Mouse (Mus musculus) brown adipose tissue, adult 24 weeks (tissue): ENCODE data around the gene Tbc1d9. TPM values are rescaled to one million over a fixed set of nuclear protein-coding genes. Genes with fewer than 3 reads are reported as not detected.
"Not testable (repeated sequence)": the region's sequence is repeated elsewhere in the genome, so short reads cannot be mapped to it uniquely, and the experiment has no call there.

Experiments
- H3K27ac ChIP-seq: fragments of 200-500 bp; replicated peaks from 2 replicates; pipeline ENCODE4 v1.5.1; 2012; ENCODE audit warnings: low read depth, mild to moderate bottlenecking, low read length
- H3K4me1 ChIP-seq: fragments of 200-500 bp; 2 replicates; pipeline ENCODE4 v1.6.1; 2012; ENCODE audit warnings: low read length, mixed read lengths; ENCODE audit not compliant: control insufficient read depth, insufficient read depth, insufficient read length
- H3K4me3 ChIP-seq: fragments of 200-500 bp; 2 replicates; pipeline ENCODE4 v1.5.1; 2012; ENCODE audit warnings: low read depth, mild to moderate bottlenecking, low read length, moderate library complexity; ENCODE audit not compliant: insufficient read depth
- polyA plus RNA-seq: library from polyadenylated mRNA; stranded (reverse); fragments of >200 nt; gene quantifications from 2 replicates; pipeline ENCODE4 v1.2.4, GENCODE M21; 2012; ENCODE audit not compliant: missing spikeins, insufficient read depth, insufficient read length

Gene Tbc1d9
- polyA plus RNA-seq, 1 experiment = 1.2 TPM

- Histone ChIP-seq H3K27ac (no peak overlapping the region), H3K4me1 (no peaks in the 10 kb centered on the region), H3K4me3 (no peak overlapping the region)
Measured at GRCm38 (mm10) chr8:83304946-83305345, 139.8 kb downstream of the Tbc1d9 start.

GRCm38 (mm10) chr8:83309836-83310235, 144.7 kb downstream of the Tbc1d9 start:
- no peak overlapping the region for H3K4me3 ChIP-seq
- no peaks in the 10 kb centered on the region for H3K4me1 ChIP-seq
- H3K27ac ChIP-seq = no peak overlapping the region

- H3K4me3 ChIP-seq, H3K4me1 ChIP-seq, H3K27ac ChIP-seq: not testable (repeated sequence)
Measured at GRCm38 (mm10) chr8:83315084-83315483, 149.9 kb downstream of the Tbc1d9 start.

- Histone ChIP-seq H3K4me1 (no peaks in the 10 kb centered on the region), H3K27ac (no peak overlapping the region), H3K4me3 (no peak overlapping the region)
Measured at GRCm38 (mm10) chr8:83315691-83316090, 150.5 kb downstream of the Tbc1d9 start.

GRCm38 (mm10) chr8:83320543-83320942, 155.4 kb downstream of the Tbc1d9 start:
- no peak overlapping the region for H3K4me3 ChIP-seq
- no peaks in the 10 kb centered on the region for H3K4me1 ChIP-seq
- H3K27ac ChIP-seq = no peak overlapping the region

GRCm38 (mm10) chr8:83322374-83322773, 157.2 kb downstream of the Tbc1d9 start:
- H3K27ac ChIP-seq = no peak overlapping the region
- no peaks in the 10 kb centered on the region for H3K4me1 ChIP-seq
- no peak overlapping the region for H3K4me3 ChIP-seq

Other genes starting within 250 kb of the Tbc1d9 start
- not detected in 2 replicates for gene Gm10645, start 818 bp downstream of the Tbc1d9 start, polyA plus RNA-seq
- 5,846 and 5,913 TPM in 2 replicates for gene Ucp1, start 125.0 kb downstream of the Tbc1d9 start, polyA plus RNA-seq
- gene Elmod2, start 167.1 kb downstream of the Tbc1d9 start, polyA plus RNA-seq = 12.5 and 13.6 TPM in 2 replicates
- gene Mgat4d, start 183.1 kb downstream of the Tbc1d9 start, polyA plus RNA-seq = not detected in 2 replicates
- gene Clgn, start 224.5 kb downstream of the Tbc1d9 start, polyA plus RNA-seq = not detected in 2 replicates